Mouse (Mus musculus) brain, embryonic 14.5 days (tissue): Measurements from ENCODE around the gene Pcyt1a.

ENCODE experiments used
- CTCF ChIP-seq: fragments of 200-500 bp; IDR thresholded peaks from 2 replicates; pipeline ENCODE4 v1.5.1; 2012; ENCODE audit warnings: inconsistent platforms, mild to moderate bottlenecking, moderate library complexity, borderline replicate concordance; ENCODE audit not compliant: insufficient read depth, insufficient read length; ENCODE audit errors: extremely low read depth
- POLR2A ChIP-seq: fragments of 200-500 bp; IDR thresholded peaks from 2 replicates; pipeline ENCODE4 v1.6.1; 2012; ENCODE audit warnings: mild to moderate bottlenecking, inconsistent platforms, borderline replicate concordance; ENCODE audit not compliant: poor library complexity, insufficient read depth, insufficient read length, severe bottlenecking; ENCODE audit errors: extremely low read depth

- TF ChIP-seq CTCF, result no peak
- TF ChIP-seq POLR2A, result no peak
Measured at GRCm38 (mm10) chr16:32384885-32385284, 45.8 kb upstream of the Pcyt1a start.
